Mouse (Mus musculus) heart, postnatal 0 days (tissue): ENCODE data around the gene Gm10153. TPM values are rescaled to one million over a fixed set of nuclear protein-coding genes. Genes with fewer than 3 reads are reported as not detected.
"Not testable (repeated sequence)": the region's sequence is repeated elsewhere in the genome, so short reads cannot be mapped to it uniquely, and the experiment has no call there.

Experiments
- ATAC-seq: fragments of 200-750 bp; cut with Nextera tagmentation; 2 replicates; pipeline ENCODE4 v1.8.0; 2017; ENCODE audit warnings: low read depth, moderate number of reproducible peaks, moderate library complexity; ENCODE audit not compliant: insufficient read depth
- DNase-seq: peaks from one replicate; pipeline ENCODE4 v3.0.0-alpha.2; 2016; ENCODE audit warnings: low spot score
- H3K27ac ChIP-seq: fragments of 300-500 bp; sonication (generic); 2 replicates; pipeline ENCODE4 v1.5.1; 2014; ENCODE audit warnings: low read depth, mild to moderate bottlenecking
- H3K27me3 ChIP-seq: fragments of 300-500 bp; sonication (generic); 2 replicates; pipeline ENCODE4 v1.6.1; 2014; ENCODE audit warnings: low read length, mixed read lengths; ENCODE audit not compliant: control insufficient read depth, insufficient read depth
- H3K36me3 ChIP-seq: fragments of 300-500 bp; sonication (generic); replicated peaks from 2 replicates; pipeline ENCODE4 v1.6.1; 2014; ENCODE audit warnings: low read length, mixed read lengths; ENCODE audit not compliant: control insufficient read depth, insufficient read depth
- H3K4me1 ChIP-seq: fragments of 300-500 bp; sonication (generic); 2 replicates; pipeline ENCODE4 v1.6.1; 2014; ENCODE audit warnings: antibody characterized with exemption; ENCODE audit not compliant: control insufficient read depth, insufficient read depth
- H3K4me2 ChIP-seq: fragments of 300-500 bp; sonication (generic); 2 replicates; pipeline ENCODE4 v1.6.1; 2014; ENCODE audit warnings: low read depth, mild to moderate bottlenecking, low read length, moderate library complexity
- H3K4me3 ChIP-seq: fragments of 300-500 bp; sonication (generic); 2 replicates; pipeline ENCODE4 v1.5.1; 2014; ENCODE audit warnings: low read depth, low read length
- H3K9ac ChIP-seq: fragments of 300-500 bp; sonication (generic); replicated peaks from 2 replicates; pipeline ENCODE4 v1.6.1; 2014; ENCODE audit warnings: low read depth, low read length, mixed read lengths
- H3K9me3 ChIP-seq: fragments of 300-500 bp; sonication (generic); replicated peaks from 2 replicates; pipeline ENCODE4 v1.6.1; 2016; ENCODE audit warnings: low read length; ENCODE audit not compliant: control insufficient read depth
- CTCF ChIP-seq: IDR thresholded peaks from 2 replicates; pipeline ENCODE4 v1.5.1; 2016; ENCODE audit warnings: antibody characterized with exemption, control low read depth, low read depth
- EP300 ChIP-seq: IDR thresholded peaks from 2 replicates; pipeline ENCODE4 v1.6.1; 2016; ENCODE audit warnings: antibody characterized with exemption, low read depth
- WGBS: fragments of 180-500 bp; shearing (Covaris S2); extraction: QIAGEN DNeasy Blood & Tissue Kit; methylation state at CpG from one replicate; pipeline ENCODE4 v1.1.7; 2014; 5-methylcytosine and 5-hydroxymethylcytosine counted together
- polyA plus RNA-seq: library from polyadenylated mRNA; unstranded; fragments of >200 nt; fragmentation: Nextera tagmentation; extraction: Ambion mirVana; gene quantifications from 2 replicates; pipeline ENCODE4 v1.2.1, GENCODE M21; 2015
- total RNA-seq: library from RNA; depleted of rRNA; stranded (reverse); fragments of >200 nt; gene quantifications from 2 replicates; pipeline ENCODE4 v1.2.3, GENCODE M21; 2014; ENCODE audit warnings: low replicate concordance; rRNA removed

The Gm10153 gene
- total RNA-seq (not detected in 2 replicates), polyA plus RNA-seq (not detected in 2 replicates)

GRCm38 (mm10) chr7:142190289-142190688 lies at the start of gene Gm10153:
Gene Gm10153 (minus strand): TSS chr7:142190389.
- 29% methylated on average over 2 of the region's 2 CpGs for WGBS
- no peak for ATAC-seq

GRCm38 (mm10) chr7:142231540-142231939 lies 41.4 kb upstream of the Gm10153 start:
- no peaks in the 10 kb centered on the region for H3K36me3 ChIP-seq
- 16% methylated on average over 1 of the region's 1 CpGs for WGBS
- no peak for TF ChIP-seq CTCF
- TF ChIP-seq EP300 = no peak

More at GRCm38 (mm10) chr7:142190289-142190688, at the start of gene Gm10153:
- no peak for DNase-seq
- H3K27ac ChIP-seq = no peak within 1 kb of the TSS
- H3K4me3 ChIP-seq = no peak within 1 kb of the TSS
- H3K36me3 ChIP-seq = no peaks in the 10 kb centered on the region
- H3K9ac ChIP-seq = no peak within 1 kb of the TSS
- no peaks in the 10 kb centered on the region for H3K9me3 ChIP-seq
- no peaks in the 10 kb centered on the region for H3K4me1 ChIP-seq
- H3K4me2 ChIP-seq = no peak within 1 kb of the TSS
- no peak for TF ChIP-seq CTCF
- no peak for TF ChIP-seq EP300
- H3K27me3 ChIP-seq = no peaks in the 10 kb centered on the region

GRCm38 (mm10) chr7:142229871-142230270 lies 39.7 kb upstream of the Gm10153 start, which contains the start of gene Krtap5-5:
Gene Krtap5-5 (minus strand): TSS chr7:142229971.
- 29% methylated on average over 3 of the region's 3 CpGs for WGBS

More at GRCm38 (mm10) chr7:142231540-142231939, 41.4 kb upstream of the Gm10153 start:
- ATAC-seq (no peak), DNase-seq (no peak)
- Histone ChIP-seq H3K4me2 (no peak overlapping the region), H3K9ac (no peak overlapping the region), H3K4me1 (0 out of 2 replicates have a peak, but pooled peaks cover 6% of the 10 kb centered on the region), H3K27me3 (no peaks in the 10 kb centered on the region), H3K4me3 (no peak overlapping the region), H3K9me3 (peaks cover 12% of the 10 kb centered on the region; the same call in 1 of the 2 replicates), H3K27ac (no peak overlapping the region)

GRCm38 (mm10) chr7:142224518-142224917 lies 34.3 kb upstream of the Gm10153 start:
- no peak for ATAC-seq
- H3K4me1 ChIP-seq = no peaks in the 10 kb centered on the region
- H3K27ac ChIP-seq = no peak overlapping the region

More at GRCm38 (mm10) chr7:142229871-142230270, 39.7 kb upstream of the Gm10153 start, which contains the start of gene Krtap5-5:
- H3K27me3 ChIP-seq, H3K4me3 ChIP-seq, ATAC-seq, H3K27ac ChIP-seq, H3K36me3 ChIP-seq, H3K9ac ChIP-seq, H3K9me3 ChIP-seq, H3K4me1 ChIP-seq, H3K4me2 ChIP-seq: not testable (repeated sequence)
- DNase-seq = peak; percentile 5

GRCm38 (mm10) chr7:142212136-142212535 lies 21.9 kb upstream of the Gm10153 start:
- not testable (repeated sequence) for DNase-seq, H3K4me1 ChIP-seq, H3K9ac ChIP-seq, H3K4me2 ChIP-seq, H3K9me3 ChIP-seq, H3K4me3 ChIP-seq, H3K27me3 ChIP-seq, ATAC-seq, H3K36me3 ChIP-seq, H3K27ac ChIP-seq
- 37% methylated on average over 1 of the region's 1 CpGs for WGBS

More at GRCm38 (mm10) chr7:142224518-142224917, 34.3 kb upstream of the Gm10153 start:
- no peaks in the 10 kb centered on the region for H3K9me3 ChIP-seq
- no peak overlapping the region for H3K4me3 ChIP-seq
- H3K9ac ChIP-seq = no peak overlapping the region
- no peaks in the 10 kb centered on the region for H3K36me3 ChIP-seq
- no peak for DNase-seq
- no peak for TF ChIP-seq CTCF
- no peak for TF ChIP-seq EP300
- 25% methylated on average over 2 of the region's 2 CpGs for WGBS
- no peaks in the 10 kb centered on the region for H3K27me3 ChIP-seq
- H3K4me2 ChIP-seq = no peak overlapping the region

- H3K36me3 ChIP-seq = no peaks in the 10 kb centered on the region
- no peaks in the 10 kb centered on the region for H3K4me1 ChIP-seq
- no peak within 1 kb of the TSS for H3K4me2 ChIP-seq
- H3K27me3 ChIP-seq = no peaks in the 10 kb centered on the region
- no peak within 1 kb of the TSS for H3K27ac ChIP-seq
- TF ChIP-seq CTCF (no peak), EP300 (no peak)
- H3K9ac ChIP-seq = no peak within 1 kb of the TSS
- no peaks in the 10 kb centered on the region for H3K9me3 ChIP-seq
- no peak within 1 kb of the TSS for H3K4me3 ChIP-seq
- WGBS = 22% methylated on average over 1 of the region's 1 CpGs
- DNase-seq (no peak), ATAC-seq (no peak)
Observed at GRCm38 (mm10) chr7:142211559-142211958, 21.4 kb upstream of the Gm10153 start, which contains the start of gene Gm7579. Gene Gm7579 (plus strand): TSS chr7:142211859.

GRCm38 (mm10) chr7:142206891-142207290 lies 16.7 kb upstream of the Gm10153 start:
- not testable (repeated sequence) for H3K27ac ChIP-seq, H3K9ac ChIP-seq, H3K36me3 ChIP-seq, H3K4me1 ChIP-seq, ATAC-seq, H3K4me2 ChIP-seq, H3K9me3 ChIP-seq, H3K27me3 ChIP-seq, DNase-seq, H3K4me3 ChIP-seq
- WGBS = 72% methylated on average over 5 of the region's 5 CpGs
